Mouse (Mus musculus): ENCODE measurements around the gene Fxyd5. TPM values are rescaled to one million over a fixed set of nuclear protein-coding genes. Genes with fewer than 3 reads are reported as not detected.

The Fxyd5 gene
- 10 to 100 TPM; 30.0 to 31.2 TPM for total RNA-seq (2021)
- long read RNA-seq, experiment 1, transcript Fxyd5-207 (9 exons, 1,172 nt), result major isoform, 9 of 20 reads
- long read RNA-seq, experiment 1, transcript Fxyd5-201 (9 exons, 803 nt), result minor isoform, 5 of 20 reads
- long read RNA-seq, experiment 1, partial matches to known transcripts, result 1 of 20 reads
- long read RNA-seq, experiment 1, other reads (novel, unspliced or antisense), result 3 of 20 reads
- long read RNA-seq, experiment 2, transcript Fxyd5-207 (9 exons, 1,172 nt), result major isoform, 9 of 13 reads
- long read RNA-seq, experiment 2, partial matches to known transcripts, result 1 of 13 reads
- long read RNA-seq, experiment 2, other reads (novel, unspliced or antisense), result 1 of 13 reads

GRCm38 (mm10) chr7:31042431-31042910 lies at the start of gene Fxyd5:
Gene Fxyd5, minus strand, starts transcription at chr7:31042481.
- DNase-seq (ENCODE audit: low spot score in 2 of 2), result no peak

- no peak for DNase-seq (ENCODE audit: low spot score in 2 of 2)
These were observed 47.4 kb upstream of the Fxyd5 start for GRCm38 (mm10) chr7:31089721-31090120.

- DNase-seq (ENCODE audit: low spot score in 2 of 2), result no peak
These were observed 45.9 kb upstream of the Fxyd5 start for GRCm38 (mm10) chr7:31088206-31088605.

- no peak for DNase-seq (ENCODE audit: low spot score in 2 of 2)
These were observed 45.0 kb upstream of the Fxyd5 start for GRCm38 (mm10) chr7:31087262-31087661.

GRCm38 (mm10) chr7:31086175-31086755 lies 44.0 kb upstream of the Fxyd5 start:
- DNase-seq (ENCODE audit: low spot score in 2 of 2), result no peak

GRCm38 (mm10) chr7:31085171-31085570 lies 42.9 kb upstream of the Fxyd5 start:
- DNase-seq (ENCODE audit: low spot score in 2 of 2), result no peak

- no peak for DNase-seq (ENCODE audit: low spot score in 2 of 2)
These were observed 41.9 kb upstream of the Fxyd5 start for GRCm38 (mm10) chr7:31084140-31084539.

- DNase-seq (ENCODE audit: low spot score in 2 of 2), result no peak
These were observed 40.7 kb upstream of the Fxyd5 start for GRCm38 (mm10) chr7:31082831-31083588.

- DNase-seq (ENCODE audit: low spot score in 2 of 2), result no peak
These were observed 39.8 kb upstream of the Fxyd5 start for GRCm38 (mm10) chr7:31082106-31082505.

- no peak for DNase-seq (ENCODE audit: low spot score in 2 of 2)
These were observed 38.8 kb upstream of the Fxyd5 start for GRCm38 (mm10) chr7:31081106-31081505.

- no peak for DNase-seq (ENCODE audit: low spot score in 2 of 2)
These were observed 38.3 kb upstream of the Fxyd5 start for GRCm38 (mm10) chr7:31080611-31081010.

- DNase-seq (ENCODE audit: low spot score in 2 of 2), result no peak
These were observed 37.4 kb upstream of the Fxyd5 start for GRCm38 (mm10) chr7:31079670-31080069.

- no peak for DNase-seq (ENCODE audit: low spot score in 2 of 2)
These were observed 35.7 kb upstream of the Fxyd5 start for GRCm38 (mm10) chr7:31077885-31078445.

GRCm38 (mm10) chr7:31077470-31077869 lies 35.2 kb upstream of the Fxyd5 start:
- DNase-seq (ENCODE audit: low spot score in 2 of 2), result no peak

- no peak for DNase-seq (ENCODE audit: low spot score in 2 of 2)
These were observed 34.2 kb upstream of the Fxyd5 start, which contains the start of gene Fxyd3 for GRCm38 (mm10) chr7:31076492-31076891. Gene Fxyd3, minus strand, starts transcription at chr7:31076704.

- DNase-seq (ENCODE audit: low spot score in 2 of 2), result no peak
These were observed 32.4 kb upstream of the Fxyd5 start for GRCm38 (mm10) chr7:31074713-31075069.

- DNase-seq (ENCODE audit: low spot score in 2 of 2), result no peak
These were observed 31.9 kb upstream of the Fxyd5 start for GRCm38 (mm10) chr7:31074061-31074712.

GRCm38 (mm10) chr7:31073546-31073945 lies 31.3 kb upstream of the Fxyd5 start:
- DNase-seq (ENCODE audit: low spot score in 2 of 2), result no peak

- no peak for DNase-seq (ENCODE audit: low spot score in 2 of 2)
These were observed 30.0 kb upstream of the Fxyd5 start for GRCm38 (mm10) chr7:31072326-31072725.

GRCm38 (mm10) chr7:31070324-31070723 lies 28.0 kb upstream of the Fxyd5 start:
- no peak for DNase-seq (ENCODE audit: low spot score in 2 of 2)

- no peak for DNase-seq (ENCODE audit: low spot score in 2 of 2)
These were observed 27.2 kb upstream of the Fxyd5 start for GRCm38 (mm10) chr7:31069491-31069890.
